8 mouse cellular contexts compared by ENCODE assay signal in genomic region chr12:15816740-15817178, GRCm38 (mm10). TPM values are rescaled to one million over a fixed set of nuclear protein-coding genes. Genes with fewer than 3 reads are reported as not detected.
DNase-seq lines count a peak whose midpoint lies in the region; ATAC-seq and TF ChIP-seq lines count a peak whose summit lies in the region.

Trib2 (minus strand) TSS chr12:15816922.

- TF ChIP-seq EP300 in CH12.LX (IDR thresholded peaks at IDR 0.05; ENCODE audit: low read length), result no peak

- ATAC-seq in forebrain, embryonic 12.5 days (ENCODE audit: low FRiP score), result peak; percentile 92
- ATAC-seq in heart, embryonic 16.5 days (replicated peaks; ENCODE audit: extremely low read depth, insufficient read depth, low FRiP score), result peak; percentile 89
- peak; percentile 91 for ATAC-seq in liver, embryonic 16.5 days (ENCODE audit: low read depth)
- ATAC-seq in neural tube, embryonic 13.5 days (ENCODE audit: low read depth), result peak; percentile 90

- peak within 1 kb of the TSS; percentile 67 to 81 (median 74) for H3K4me3 ChIP-seq in CH12.LX (replicated peaks in 1 of 3; ENCODE audit: low read depth in 2 of 3, low read length in 2 of 3, poor library complexity in 1 of 3)
- H3K4me3 ChIP-seq in forebrain, embryonic 12.5 days (replicated peaks), result peak within 1 kb of the TSS; percentile 71
- H3K4me3 ChIP-seq in heart, embryonic 16.5 days (ENCODE audit: low read length), result peak within 1 kb of the TSS; percentile 75
- peak within 1 kb of the TSS; percentile 65 for H3K4me3 ChIP-seq in liver, embryonic 16.5 days (ENCODE audit: low read depth, low read length)
- peak within 1 kb of the TSS; percentile 86 for H3K4me3 ChIP-seq in neural tube, embryonic 13.5 days

- H3K9ac ChIP-seq in CH12.LX (ENCODE audit: insufficient read depth, low read depth), result peak within 1 kb of the TSS; percentile 85
- peak within 1 kb of the TSS; percentile 95 for H3K9ac ChIP-seq in forebrain, embryonic 12.5 days
- peak within 1 kb of the TSS; percentile 90 for H3K9ac ChIP-seq in heart, embryonic 16.5 days (ENCODE audit: low read length)
- peak within 1 kb of the TSS; percentile 64 for H3K9ac ChIP-seq in liver, embryonic 16.5 days (ENCODE audit: low read depth, low read length)
- H3K9ac ChIP-seq in neural tube, embryonic 13.5 days, result peak within 1 kb of the TSS; percentile 99

- no peaks in the 10 kb centered on the region for H3K36me3 ChIP-seq in CH12.LX (replicated peaks in 1 of 2; ENCODE audit: control insufficient read depth in 1 of 2, insufficient read depth in 1 of 2, low read length in 1 of 2)
- H3K36me3 ChIP-seq in forebrain, embryonic 12.5 days (replicated peaks), result no peaks in the 10 kb centered on the region
- H3K36me3 ChIP-seq in heart, embryonic 16.5 days (ENCODE audit: control insufficient read depth, insufficient read depth), result no peaks in the 10 kb centered on the region
- H3K36me3 ChIP-seq in liver, embryonic 16.5 days (ENCODE audit: control insufficient read depth, insufficient read depth), result no peaks in the 10 kb centered on the region
- H3K36me3 ChIP-seq in neural tube, embryonic 13.5 days, result no peaks in the 10 kb centered on the region

- dilution Hi-C loops in CH12.LX (cut with MboI; ENCODE audit: extremely low pct_ligation_motif_present, extremely low pct_unique_long_range_greater_than_20kb, low sequenced_read_pairs), result no loop called here

- H3K9me3 ChIP-seq in CH12.LX (replicated peaks; ENCODE audit: low read length), result no peaks in the 10 kb centered on the region
- no peaks in the 10 kb centered on the region for H3K9me3 ChIP-seq in forebrain, embryonic 12.5 days
- no peaks in the 10 kb centered on the region for H3K9me3 ChIP-seq in heart, embryonic 16.5 days (replicated peaks; ENCODE audit: control insufficient read depth, low read length)
- H3K9me3 ChIP-seq in liver, embryonic 16.5 days (replicated peaks; ENCODE audit: control insufficient read depth, low read length), result no peaks in the 10 kb centered on the region
- no peaks in the 10 kb centered on the region for H3K9me3 ChIP-seq in neural tube, embryonic 13.5 days

- H3K79me2 ChIP-seq in CH12.LX (replicated peaks; ENCODE audit: control insufficient read depth, extremely low read depth, insufficient read depth, poor library complexity, severe bottlenecking), result peaks cover 4% of the 10 kb centered on the region; the same call in 1 of the 2 replicates

- under 1% methylated on average over 50 of the region's 50 CpGs for WGBS in forebrain, embryonic 12.5 days
- 0% methylated on average over 50 of the region's 50 CpGs for WGBS in heart, embryonic 16.5 days
- under 1% methylated on average over 50 of the region's 50 CpGs for WGBS in liver, embryonic 16.5 days (ENCODE audit: insufficient replicate concordance)
- under 1% methylated on average over 47 of the region's 50 CpGs for WGBS in neural tube, embryonic 13.5 days

- TF ChIP-seq POLR2A in CH12.LX (IDR thresholded peaks at IDR 0.05; ENCODE audit: low read depth, low read length), result peak; percentile 65

- TF ChIP-seq CTCF in CH12.LX (conservative IDR thresholded peaks at IDR 0.05 in 1 of 2, IDR thresholded peaks at IDR 0.05 in 1 of 2; ENCODE audit: low read depth in 2 of 2, low read length in 2 of 2), result peak in 1 of 2 experiments; percentile 93; a peak in 2 of 4 replicates

- H3K4me1 ChIP-seq in CH12.LX (ENCODE audit: control insufficient read depth in 1 of 2, insufficient read depth in 2 of 2), result peaks cover 19 to 42% of the 10 kb centered on the region in 2 experiments
- peaks cover 25% of the 10 kb centered on the region for H3K4me1 ChIP-seq in forebrain, embryonic 12.5 days
- H3K4me1 ChIP-seq in heart, embryonic 16.5 days (ENCODE audit: control insufficient read depth, insufficient read depth, low read length), result peaks cover 10% of the 10 kb centered on the region
- H3K4me1 ChIP-seq in liver, embryonic 16.5 days (ENCODE audit: control insufficient read depth, low read depth, low read length), result peaks cover 3% of the 10 kb centered on the region
- H3K4me1 ChIP-seq in neural tube, embryonic 13.5 days (replicated peaks), result peaks cover 22% of the 10 kb centered on the region

- peak within 1 kb of the TSS; percentile 71 for H3K27ac ChIP-seq in CH12.LX (ENCODE audit: insufficient read depth, low read depth)
- peak within 1 kb of the TSS; percentile 94 for H3K27ac ChIP-seq in forebrain, embryonic 12.5 days
- H3K27ac ChIP-seq in heart, embryonic 16.5 days (ENCODE audit: low read length), result peak within 1 kb of the TSS; percentile 100
- H3K27ac ChIP-seq in liver, embryonic 16.5 days (ENCODE audit: low read length), result no peak within 1 kb of the TSS
- H3K27ac ChIP-seq in neural tube, embryonic 13.5 days (replicated peaks), result peak within 1 kb of the TSS; percentile 99

- in situ Hi-C loops in CH12.LX (cut with MboI; ENCODE audit: low pct_ligation_motif_present, low pct_unique_long_range_greater_than_20kb, low sequenced_read_pairs), result loop anchor here (5.0 to 10.0 kb wide), 5 partner anchors 191 to 716 kb away; no protein-coding TSS in a partner anchor

- peak; percentile 61 for TF ChIP-seq RAD21 in CH12.LX (IDR thresholded peaks at IDR 0.05; ENCODE audit: low read depth, low read length)

- peak within 1 kb of the TSS; percentile 99 for H3K4me2 ChIP-seq in CH12.LX (ENCODE audit: insufficient read depth, low read depth, poor library complexity, severe bottlenecking)
- peak within 1 kb of the TSS; percentile 64 for H3K4me2 ChIP-seq in forebrain, embryonic 12.5 days
- H3K4me2 ChIP-seq in heart, embryonic 16.5 days (ENCODE audit: low read depth, low read length), result peak within 1 kb of the TSS; percentile 85
- H3K4me2 ChIP-seq in liver, embryonic 16.5 days (ENCODE audit: low read depth, low read length), result peak within 1 kb of the TSS; percentile 85
- H3K4me2 ChIP-seq in neural tube, embryonic 13.5 days, result peak within 1 kb of the TSS; percentile 78

- peak; percentile 91 for DNase-seq in CH12.LX (ENCODE audit: extremely low read depth)
- DNase-seq in c-Kit-positive CD71-positive TER-119-negative erythroid progenitor cells, embryonic 14.5 days (ENCODE audit: low read depth), result peak; percentile 76
- peak; percentile 93 to 97 for DNase-seq in kidney, postnatal 25 days
- DNase-seq in telencephalon, adult 2 months (ENCODE audit: low read depth, low spot score), result peak; percentile 87

- no peaks in the 10 kb centered on the region for H3K27me3 ChIP-seq in CH12.LX (replicated peaks)
- H3K27me3 ChIP-seq in forebrain, embryonic 12.5 days, result no peaks in the 10 kb centered on the region
- no peaks in the 10 kb centered on the region for H3K27me3 ChIP-seq in heart, embryonic 16.5 days (ENCODE audit: control insufficient read depth, insufficient read depth, low read length)
- peaks cover 31% of the 10 kb centered on the region for H3K27me3 ChIP-seq in liver, embryonic 16.5 days (ENCODE audit: control insufficient read depth, insufficient read depth, low read depth, low read length)
- H3K27me3 ChIP-seq in neural tube, embryonic 13.5 days, result no peaks in the 10 kb centered on the region

TF ChIP-seq in CH12.LX, 34 proteins besides CTCF, POLR2A, EP300 and RAD21:
- TF ChIP-seq ELF1 (IDR thresholded peaks at IDR 0.05; ENCODE audit: low read depth, low read length) (peak; percentile 68; the same call in 1 of the 2 replicates), USF1 (IDR thresholded peaks at IDR 0.05; ENCODE audit: low read depth, low read length) (no peak), SIN3A (IDR thresholded peaks at IDR 0.05; ENCODE audit: low read length) (peak; percentile 86), ETS1 (conservative IDR thresholded peaks at IDR 0.05; ENCODE audit: low read depth, low read length) (no peak), MEF2A (IDR thresholded peaks at IDR 0.05; ENCODE audit: borderline replicate concordance, low read depth, low read length) (peak; percentile 84), IRF4 (IDR thresholded peaks at IDR 0.05; ENCODE audit: low read depth, low read length) (peak; percentile 52; the same call in 1 of the 2 replicates), NRF1 (IDR thresholded peaks at IDR 0.05; ENCODE audit: low read depth, low read length) (peak; percentile 76), MAZ (IDR thresholded peaks at IDR 0.05; ENCODE audit: low read depth, low read length) (peak; percentile 83; the same call in 1 of the 2 replicates), ZMIZ1 (IDR thresholded peaks at IDR 0.05; ENCODE audit: low read depth, low read length) (peak; percentile 70; the same call in 1 of the 2 replicates), MAX (IDR thresholded peaks at IDR 0.05; ENCODE audit: low read length) (0 out of 2 replicates have a peak, but pooled peaks have one; percentile 21), POLR2AphosphoS2 (IDR thresholded peaks at IDR 0.05; ENCODE audit: low read depth, low read length) (peak; percentile 47; the same call in 1 of the 2 replicates), HCFC1 (IDR thresholded peaks at IDR 0.05; ENCODE audit: low read depth, low read length) (peak; percentile 34; the same call in 1 of the 2 replicates), BHLHE40 (IDR thresholded peaks at IDR 0.05; ENCODE audit: low read depth, low read length) (no peak), KAT2A (IDR thresholded peaks at IDR 0.05; ENCODE audit: insufficient replicate concordance, low read length) (peak; percentile 46; the same call in 1 of the 2 replicates), UBTF (IDR thresholded peaks at IDR 0.05; ENCODE audit: low read depth, low read length) (peak; percentile 16; the same call in 1 of the 2 replicates), SMC3 (IDR thresholded peaks at IDR 0.05; ENCODE audit: low read depth, low read length) (peak; percentile 61), NELFE (IDR thresholded peaks at IDR 0.05; ENCODE audit: low read depth, low read length) (peak; percentile 69), TCF12 (IDR thresholded peaks at IDR 0.05; ENCODE audit: low read depth, low read length) (peak; percentile 55; the same call in 1 of the 2 replicates), PAX5 (IDR thresholded peaks at IDR 0.05; ENCODE audit: low read length) (no peak)

RNA-seq across cellular contexts. Expression of gene Trib2, which starts in this region (rescaled TPM):
- total RNA-seq in CH12.LX (2012; rRNA removed), result 5.1 and 8.1 TPM in 2 replicates
- total RNA-seq in CH12.LX (2014; rRNA removed), result 13.4 and 13.5 TPM in 2 replicates
- 10.3 and 10.6 TPM in 2 replicates for polyA plus RNA-seq in CH12.LX (2012; ENCODE audit: insufficient read length, low read depth)
- polyA plus RNA-seq in forebrain, embryonic 12.5 days (2016; fragmentation: Nextera tagmentation; extraction: Ambion mirVana), result 81.1 and 92.2 TPM in 2 replicates
- polyA plus RNA-seq in heart, embryonic 16.5 days (2015; fragmentation: Nextera tagmentation; extraction: Ambion mirVana), result 52.7 and 53.8 TPM in 2 replicates
- 2.3 TPM in 2 replicates for polyA plus RNA-seq in liver, embryonic 16.5 days (2015; fragmentation: Nextera tagmentation; extraction: Ambion mirVana)
- polyA plus RNA-seq in neural tube, embryonic 13.5 days (2015; fragmentation: Nextera tagmentation; extraction: Ambion mirVana), result 118 and 128 TPM in 2 replicates
